29 mouse cellular contexts compared by ENCODE assay signal in genomic region chr2:129218537-129219105, GRCm38 (mm10). TPM values are rescaled to one million over a fixed set of nuclear protein-coding genes. Genes with fewer than 3 reads are reported as not detected.
DNase-seq lines count a peak whose midpoint lies in the region; ATAC-seq and TF ChIP-seq lines count a peak whose summit lies in the region.
"Had no signal": no experiment of that assay in that cellular context is flagged by ENCODE, and none has a peak within 500 bp of the region (broad histone marks: within the 10 kb centered on the region; RNA-seq: fewer than 3 reads in every experiment).

No protein-coding gene starts in this region.

- H3K36me3 ChIP-seq in forebrain, embryonic 16.5 days (ENCODE audit: control insufficient read depth, insufficient read depth) = no peaks in the 10 kb centered on the region
- H3K36me3 ChIP-seq in forebrain, embryonic 13.5 days (ENCODE audit: poor library complexity, severe bottlenecking) = no peaks in the 10 kb centered on the region
- H3K36me3 ChIP-seq: heart, embryonic 10.5 days; hindbrain, embryonic 12.5 days; intestine, embryonic 15.5 days; limb, embryonic 13.5 days; lung, embryonic 15.5 days; neural tube, embryonic 13.5 days had no signal

- no peak overlapping the region for H3K4me2 ChIP-seq in forebrain, embryonic 16.5 days (ENCODE audit: low read length)
- no peak overlapping the region for H3K4me2 ChIP-seq in forebrain, embryonic 13.5 days
- H3K4me2 ChIP-seq: hindbrain, embryonic 12.5 days; intestine, embryonic 15.5 days; limb, embryonic 13.5 days; liver, embryonic 11.5 days; lung, embryonic 15.5 days; midbrain, embryonic 12.5 days; neural tube, embryonic 13.5 days had no signal

- TF ChIP-seq POLR2A in olfactory bulb, adult 2 months (IDR thresholded peaks at IDR 0.05; ENCODE audit: insufficient read depth, low read depth, low read length) = no peak

- no peak overlapping the region for H3K4me3 ChIP-seq in forebrain, embryonic 16.5 days (replicated peaks; ENCODE audit: low read length)
- no peak overlapping the region for H3K4me3 ChIP-seq in forebrain, embryonic 13.5 days
- no peak overlapping the region for H3K4me3 ChIP-seq in layer of hippocampus, adult 2 months
- no peak overlapping the region for H3K4me3 ChIP-seq in olfactory bulb, adult 2 months (ENCODE audit: insufficient read depth, low read depth, low read length)
- H3K4me3 ChIP-seq: erythroblast, embryonic 14.5 days; heart, embryonic 10.5 days; hindbrain, embryonic 12.5 days; intestine, embryonic 15.5 days; left cerebral cortex, adult 2 months; limb, embryonic 13.5 days; lung, embryonic 15.5 days; midbrain, embryonic 12.5 days; neural tube, embryonic 13.5 days had no signal

- DNase-seq in layer of hippocampus, adult 2 months (ENCODE audit: low spot score in 2 of 2) = peak in 1 of 2 experiments; percentile 22
- no peak for DNase-seq in layer of hippocampus, adult 11-12 months (ENCODE audit: low spot score)
- DNase-seq in retina, postnatal 1 day = peak; percentile 60
- DNase-seq in retina, embryonic 14.5 days (ENCODE audit: low spot score) = no peak
- DNase-seq: adrenal gland, postnatal 14 days; cerebellum, adult 18-20 months; cerebellum, postnatal 10 days; heart, postnatal 36 days; kidney, adult 8-10 months; kidney, postnatal 4 days; right cerebral cortex, postnatal 25 days; thymus, adult 18-20 months; thymus, postnatal 25 days had no signal

- no peaks in the 10 kb centered on the region for H3K27me3 ChIP-seq in forebrain, embryonic 16.5 days (replicated peaks; ENCODE audit: control insufficient read depth, insufficient read depth, low read length)
- no peaks in the 10 kb centered on the region for H3K27me3 ChIP-seq in forebrain, embryonic 13.5 days
- H3K27me3 ChIP-seq: hindbrain, embryonic 12.5 days; intestine, embryonic 15.5 days; limb, embryonic 13.5 days; lung, embryonic 15.5 days; midbrain, embryonic 12.5 days; neural tube, embryonic 13.5 days had no signal

- ATAC-seq in forebrain, embryonic 16.5 days = peak; percentile 57
- no peak for ATAC-seq in forebrain, embryonic 13.5 days
- no peak for ATAC-seq in granulocyte monocyte progenitor cell, adult 5-6 weeks (replicated peaks; ENCODE audit: poor library complexity, severe bottlenecking)
- ATAC-seq: hindbrain, postnatal 0 days had no signal

- TF ChIP-seq CTCF in layer of hippocampus, adult 2 months (conservative IDR thresholded peaks at IDR 0.05) = no peak
- no peak for TF ChIP-seq CTCF in olfactory bulb, adult 2 months (IDR thresholded peaks at IDR 0.05; ENCODE audit: insufficient read depth, low read depth, low read length)

- no peak overlapping the region for H3K9ac ChIP-seq in forebrain, embryonic 16.5 days (replicated peaks; ENCODE audit: low read depth, low read length)
- H3K9ac ChIP-seq in forebrain, embryonic 13.5 days = no peak overlapping the region
- H3K9ac ChIP-seq: hindbrain, embryonic 12.5 days; intestine, embryonic 15.5 days; lung, embryonic 15.5 days; midbrain, embryonic 12.5 days; neural tube, embryonic 13.5 days had no signal

- 63% methylated on average over 4 of the region's 4 CpGs for WGBS in forebrain, embryonic 16.5 days
- 67% methylated on average over 4 of the region's 4 CpGs for WGBS in forebrain, embryonic 13.5 days
- WGBS in olfactory bulb, adult 2 months = 10% methylated on average over 4 of the region's 4 CpGs

- H3K27ac ChIP-seq in forebrain, embryonic 16.5 days (ENCODE audit: low read length) = no peak overlapping the region
- no peak overlapping the region for H3K27ac ChIP-seq in forebrain, embryonic 13.5 days
- peak overlapping the region; percentile 77 for H3K27ac ChIP-seq in layer of hippocampus, adult 2 months
- H3K27ac ChIP-seq in olfactory bulb, adult 2 months (ENCODE audit: insufficient read depth, low read depth, low read length) = peak overlapping the region; percentile 11; the same call in 1 of the 2 replicates
- H3K27ac ChIP-seq: heart, embryonic 10.5 days; hindbrain, embryonic 12.5 days; hindbrain, postnatal 0 days; intestine, embryonic 15.5 days; kidney, postnatal 0 days; left cerebral cortex, adult 2 months; limb, embryonic 13.5 days; lung, embryonic 15.5 days; midbrain, embryonic 12.5 days; neural tube, embryonic 13.5 days had no signal

- no peaks in the 10 kb centered on the region for H3K4me1 ChIP-seq in forebrain, embryonic 16.5 days (replicated peaks; ENCODE audit: control insufficient read depth, insufficient read depth, low read length)
- H3K4me1 ChIP-seq in forebrain, embryonic 13.5 days = no peaks in the 10 kb centered on the region; the same call in 1 of the 2 replicates
- peaks cover 15% of the 10 kb centered on the region for H3K4me1 ChIP-seq in olfactory bulb, adult 2 months (ENCODE audit: control insufficient read depth, insufficient read depth, low read length)
- H3K4me1 ChIP-seq: hindbrain, embryonic 12.5 days; intestine, embryonic 15.5 days; lung, embryonic 15.5 days; midbrain, embryonic 12.5 days; neural tube, embryonic 13.5 days had no signal

- H3K9me3 ChIP-seq in forebrain, embryonic 16.5 days (ENCODE audit: control insufficient read depth, low read length) = no peaks in the 10 kb centered on the region
- no peaks in the 10 kb centered on the region for H3K9me3 ChIP-seq in forebrain, embryonic 13.5 days (replicated peaks)
- H3K9me3 ChIP-seq: heart, embryonic 10.5 days; hindbrain, embryonic 12.5 days; intestine, embryonic 15.5 days; limb, embryonic 13.5 days; lung, embryonic 15.5 days; midbrain, embryonic 12.5 days; neural tube, embryonic 13.5 days had no signal

RNA-seq across cellular contexts. Expression of gene Slc20a1, which starts 20.1 kb away (rescaled TPM):
- 58.3 and 60.4 TPM in 2 replicates for polyA plus RNA-seq in forebrain, embryonic 16.5 days (2015; fragmentation: Nextera tagmentation; extraction: Ambion mirVana)
- 57.2 and 59.8 TPM in 2 replicates for polyA plus RNA-seq in forebrain, embryonic 13.5 days (2015; fragmentation: Nextera tagmentation; extraction: Ambion mirVana)
- 100 to 1,000 TPM; 110 to 124 TPM for total RNA-seq in layer of hippocampus, adult 2 months (2021)
- 298 TPM in 1 of 2 replicates, not detected in the other for polyA plus RNA-seq in olfactory bulb, adult 2 months (2012; ENCODE audit: insufficient read depth, insufficient read length, low replicate concordance, missing spikeins)
- total RNA-seq in granulocyte monocyte progenitor cell, adult 5-6 weeks (2014; fragmentation: Nextera tagmentation) = 34.8 and 35.3 TPM in 2 replicates
- 71.3 and 85.3 TPM in 2 replicates for total RNA-seq in granulocyte monocyte progenitor cell, adult 5-6 weeks (2017)

Comparison
In these comparisons a context has a peak if more than half of its experiments do, and no peak if none do; other contexts are left out.
1. H3K27ac ChIP-seq: peak in layer of hippocampus, adult 2 months (single experiment) and olfactory bulb, adult 2 months (single experiment); none in forebrain, embryonic 16.5 days (single experiment) and forebrain, embryonic 13.5 days (single experiment).